Mouse (Mus musculus) neural tube, embryonic 13.5 days (tissue): ENCODE measurements around the gene Uts2. TPM values are rescaled to one million over a fixed set of nuclear protein-coding genes. Genes with fewer than 3 reads are reported as not detected.
"Not testable (repeated sequence)": the region's sequence is repeated elsewhere in the genome, so short reads cannot be mapped to it uniquely, and the experiment has no call there.

Experiments
- ATAC-seq: fragments of 200-750 bp; cut with Nextera tagmentation; 2 replicates; pipeline ENCODE4 v1.8.0; 2017; ENCODE audit warnings: low read depth, mild to moderate bottlenecking, moderate TSS enrichment, moderate library complexity
- H3K27ac ChIP-seq: fragments of 300-500 bp; sonication (generic); replicated peaks from 2 replicates; pipeline ENCODE4 v1.5.1; 2015; ENCODE audit warnings: moderate library complexity, mild to moderate bottlenecking, inconsistent platforms
- H3K27me3 ChIP-seq: fragments of 300-500 bp; sonication (generic); 2 replicates; pipeline ENCODE4 v1.6.1; 2015; ENCODE audit warnings: mild to moderate bottlenecking, inconsistent platforms
- H3K36me3 ChIP-seq: fragments of 300-500 bp; sonication (generic); 2 replicates; pipeline ENCODE4 v1.6.1; 2015; ENCODE audit warnings: mild to moderate bottlenecking, inconsistent platforms
- H3K4me1 ChIP-seq: fragments of 300-500 bp; sonication (generic); replicated peaks from 2 replicates; pipeline ENCODE4 v1.6.1; 2015; ENCODE audit warnings: inconsistent platforms
- H3K4me2 ChIP-seq: fragments of 300-500 bp; sonication (generic); 2 replicates; pipeline ENCODE4 v1.6.1; 2015; ENCODE audit warnings: inconsistent platforms, mild to moderate bottlenecking, moderate library complexity
- H3K4me3 ChIP-seq: fragments of 300-500 bp; sonication (generic); 2 replicates; pipeline ENCODE4 v1.5.1; 2015; ENCODE audit warnings: mild to moderate bottlenecking, inconsistent platforms
- H3K9ac ChIP-seq: fragments of 300-500 bp; sonication (generic); 2 replicates; pipeline ENCODE4 v1.6.1; 2015; ENCODE audit warnings: moderate library complexity, mild to moderate bottlenecking, inconsistent platforms
- H3K9me3 ChIP-seq: fragments of 300-500 bp; sonication (generic); 2 replicates; pipeline ENCODE4 v1.6.1; 2016; ENCODE audit warnings: inconsistent platforms
- WGBS: fragments of 180-500 bp; shearing (Covaris S2); methylation state at CpG from one replicate; pipeline ENCODE4 v1.1.7; 2015; 5-methylcytosine and 5-hydroxymethylcytosine counted together
- polyA plus RNA-seq: library from polyadenylated mRNA; unstranded; fragments of >200 nt; fragmentation: Nextera tagmentation; extraction: Ambion mirVana; gene quantifications from 2 replicates; pipeline ENCODE4 v1.2.1, GENCODE M21; 2015

The Uts2 gene
- polyA plus RNA-seq, 1 experiment from 2014 or later, result 0.81 TPM

GRCm38 (mm10) chr4:150975145-150975544 lies 21.8 kb upstream of the Uts2 start:
- Histone ChIP-seq H3K4me2 (no peak overlapping the region), H3K9me3 (no peaks in the 10 kb centered on the region), H3K27ac (no peak overlapping the region), H3K4me3 (no peak overlapping the region), H3K27me3 (no peaks in the 10 kb centered on the region), H3K4me1 (no peaks in the 10 kb centered on the region), H3K9ac (no peak overlapping the region), H3K36me3 (no peaks in the 10 kb centered on the region)
- 37% methylated on average over 1 of the region's 1 CpGs for WGBS
- no peak for ATAC-seq

GRCm38 (mm10) chr4:150978156-150978910 lies 18.6 kb upstream of the Uts2 start:
- 87% methylated on average over 21 of the region's 21 CpGs for WGBS
- Histone ChIP-seq H3K4me2 (no peak overlapping the region), H3K4me3 (no peak overlapping the region), H3K9ac (no peak overlapping the region), H3K27ac (no peak overlapping the region), H3K36me3 (no peaks in the 10 kb centered on the region), H3K9me3 (no peaks in the 10 kb centered on the region), H3K4me1 (no peaks in the 10 kb centered on the region), H3K27me3 (no peaks in the 10 kb centered on the region)
- no peak for ATAC-seq

GRCm38 (mm10) chr4:150979455-150979854 lies 17.4 kb upstream of the Uts2 start:
- WGBS, result 85% methylated on average over 9 of the region's 9 CpGs
- no peaks in the 10 kb centered on the region for H3K9me3 ChIP-seq
- no peak overlapping the region for H3K9ac ChIP-seq
- no peak overlapping the region for H3K4me3 ChIP-seq
- no peak overlapping the region for H3K27ac ChIP-seq
- no peak for ATAC-seq
- H3K36me3 ChIP-seq, result no peaks in the 10 kb centered on the region
- H3K27me3 ChIP-seq, result no peaks in the 10 kb centered on the region
- no peak overlapping the region for H3K4me2 ChIP-seq
- H3K4me1 ChIP-seq, result no peaks in the 10 kb centered on the region

- 87% methylated on average over 5 of the region's 5 CpGs for WGBS
- H3K36me3 ChIP-seq, result no peaks in the 10 kb centered on the region
- no peak for ATAC-seq
- H3K9me3 ChIP-seq, result no peaks in the 10 kb centered on the region
- H3K27me3 ChIP-seq, result no peaks in the 10 kb centered on the region
- no peak overlapping the region for H3K4me2 ChIP-seq
- no peak overlapping the region for H3K9ac ChIP-seq
- no peaks in the 10 kb centered on the region for H3K4me1 ChIP-seq
- H3K27ac ChIP-seq, result no peak overlapping the region
- no peak overlapping the region for H3K4me3 ChIP-seq
Measured at GRCm38 (mm10) chr4:150980153-150980552, 16.7 kb upstream of the Uts2 start.

- ATAC-seq, result no peak
- Histone ChIP-seq H3K9me3 (no peaks in the 10 kb centered on the region), H3K4me2 (no peak overlapping the region), H3K9ac (no peak overlapping the region), H3K36me3 (no peaks in the 10 kb centered on the region), H3K27ac (no peak overlapping the region), H3K27me3 (no peaks in the 10 kb centered on the region), H3K4me1 (no peaks in the 10 kb centered on the region), H3K4me3 (no peak overlapping the region)
- WGBS, result 52% methylated on average over 6 of the region's 6 CpGs
Measured at GRCm38 (mm10) chr4:150990148-150990547, 6.7 kb upstream of the Uts2 start.

GRCm38 (mm10) chr4:150998626-150999025 lies 1.7 kb downstream of the Uts2 start:
- no peak for ATAC-seq
- no peak overlapping the region for H3K9ac ChIP-seq
- 91% methylated on average over 9 of the region's 9 CpGs for WGBS

GRCm38 (mm10) chr4:151001397-151001796 lies 4.5 kb downstream of the Uts2 start:
- peaks cover 7% of the 10 kb centered on the region; the same call in 1 of the 2 replicates for H3K36me3 ChIP-seq
- no peak overlapping the region for H3K4me3 ChIP-seq

More at GRCm38 (mm10) chr4:150998626-150999025, 1.7 kb downstream of the Uts2 start:
- no peaks in the 10 kb centered on the region for H3K27me3 ChIP-seq
- no peaks in the 10 kb centered on the region for H3K36me3 ChIP-seq
- H3K4me1 ChIP-seq, result no peaks in the 10 kb centered on the region; the same call in 1 of the 2 replicates
- no peak overlapping the region for H3K4me2 ChIP-seq
- no peak overlapping the region for H3K27ac ChIP-seq
- no peaks in the 10 kb centered on the region for H3K9me3 ChIP-seq
- no peak overlapping the region for H3K4me3 ChIP-seq

GRCm38 (mm10) chr4:151005656-151006318 lies 8.9 kb downstream of the Uts2 start:
- Histone ChIP-seq H3K4me2 (no peak overlapping the region), H3K4me1 (no peaks in the 10 kb centered on the region; the same call in 1 of the 2 replicates), H3K9me3 (no peaks in the 10 kb centered on the region), H3K27me3 (no peaks in the 10 kb centered on the region), H3K36me3 (peaks cover 7% of the 10 kb centered on the region; the same call in 1 of the 2 replicates), H3K27ac (no peak overlapping the region), H3K4me3 (no peak overlapping the region), H3K9ac (no peak overlapping the region)
- 90% methylated on average over 13 of the region's 13 CpGs for WGBS
- no peak for ATAC-seq

More at GRCm38 (mm10) chr4:151001397-151001796, 4.5 kb downstream of the Uts2 start:
- H3K4me2 ChIP-seq, result no peak overlapping the region
- no peaks in the 10 kb centered on the region for H3K9me3 ChIP-seq
- no peak for ATAC-seq
- no peak overlapping the region for H3K27ac ChIP-seq
- H3K9ac ChIP-seq, result no peak overlapping the region
- no peaks in the 10 kb centered on the region for H3K27me3 ChIP-seq
- no peaks in the 10 kb centered on the region; the same call in 1 of the 2 replicates for H3K4me1 ChIP-seq
- WGBS, result 78% methylated on average over 13 of the region's 13 CpGs

- Histone ChIP-seq H3K27me3 (no peaks in the 10 kb centered on the region), H3K4me3 (no peak overlapping the region), H3K27ac (no peak overlapping the region), H3K36me3 (peaks cover 8% of the 10 kb centered on the region; the same call in 1 of the 2 replicates), H3K9me3 (no peaks in the 10 kb centered on the region), H3K9ac (no peak overlapping the region), H3K4me1 (no peaks in the 10 kb centered on the region), H3K4me2 (no peak overlapping the region)
- no peak for ATAC-seq
- 55% methylated on average over 6 of the region's 6 CpGs for WGBS
Measured at GRCm38 (mm10) chr4:151006945-151007344, 10.0 kb downstream of the Uts2 start.

GRCm38 (mm10) chr4:151010316-151010715 lies 13.4 kb downstream of the Uts2 start:
- H3K9me3 ChIP-seq, result no peaks in the 10 kb centered on the region
- H3K27me3 ChIP-seq, result no peaks in the 10 kb centered on the region
- no peak overlapping the region for H3K9ac ChIP-seq
- no peaks in the 10 kb centered on the region for H3K4me1 ChIP-seq
- no peak overlapping the region for H3K27ac ChIP-seq
- H3K36me3 ChIP-seq, result peaks cover 20% of the 10 kb centered on the region
- no peak overlapping the region for H3K4me2 ChIP-seq
- 91% methylated on average over 7 of the region's 7 CpGs for WGBS
- H3K4me3 ChIP-seq, result no peak overlapping the region
- ATAC-seq, result no peak

GRCm38 (mm10) chr4:151015946-151016345 lies 19.0 kb downstream of the Uts2 start:
- no peak overlapping the region for H3K4me2 ChIP-seq
- H3K9me3 ChIP-seq, result no peaks in the 10 kb centered on the region
- no peak overlapping the region for H3K4me3 ChIP-seq
- H3K4me1 ChIP-seq, result no peaks in the 10 kb centered on the region
- 84% methylated on average over 10 of the region's 10 CpGs for WGBS
- ATAC-seq, result no peak
- H3K27ac ChIP-seq, result no peak overlapping the region
- peaks cover 41% of the 10 kb centered on the region for H3K36me3 ChIP-seq
- no peak overlapping the region for H3K9ac ChIP-seq
- no peaks in the 10 kb centered on the region for H3K27me3 ChIP-seq

GRCm38 (mm10) chr4:151017356-151017755 lies 20.5 kb downstream of the Uts2 start:
- H3K4me1 ChIP-seq, H3K4me2 ChIP-seq, H3K27me3 ChIP-seq, ATAC-seq, H3K4me3 ChIP-seq, H3K9ac ChIP-seq, H3K9me3 ChIP-seq, H3K27ac ChIP-seq: not testable (repeated sequence)
- peaks cover 38% of the 10 kb centered on the region for H3K36me3 ChIP-seq
- 91% methylated on average over 1 of the region's 1 CpGs for WGBS
